Mouse (Mus musculus) lung, postnatal 0 days (tissue): Measurements from ENCODE around the gene Ap3b1.

ENCODE experiments used
- CTCF ChIP-seq: IDR thresholded peaks from 2 replicates; pipeline ENCODE4 v1.5.1; 2016; ENCODE audit warnings: antibody characterized with exemption, mild to moderate bottlenecking
- EP300 ChIP-seq: IDR thresholded peaks from 2 replicates; pipeline ENCODE4 v1.6.1; 2016; ENCODE audit warnings: antibody characterized with exemption, mild to moderate bottlenecking, control low read depth

DNA sequence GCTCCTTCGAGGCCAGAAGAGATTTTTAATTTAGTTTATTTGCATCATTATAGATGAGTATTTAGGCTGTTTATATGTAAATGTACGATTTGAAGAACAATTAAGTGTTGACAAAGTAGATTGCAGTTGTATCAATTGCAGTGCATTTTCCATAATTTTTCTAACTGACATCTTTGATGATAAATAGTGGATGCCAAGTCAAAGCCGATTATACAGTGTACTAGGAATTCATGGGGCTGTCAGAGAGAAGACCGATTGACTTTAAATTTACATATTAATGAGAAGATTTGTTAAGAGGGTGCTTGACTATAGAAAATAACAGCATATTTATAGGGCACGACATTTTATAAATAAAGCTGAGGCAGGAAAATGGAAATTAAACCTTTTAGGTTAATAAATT lies 64.8 kb downstream of the Ap3b1 start:
- TF ChIP-seq CTCF, result no peak
- no peak for TF ChIP-seq EP300
